Mouse (Mus musculus): ENCODE results near the gene Spata19. TPM values are rescaled to one million over a fixed set of nuclear protein-coding genes. Genes with fewer than 3 reads are reported as not detected.
A peak's percentile ranks its signal among the peaks of the same experiment; 100 is the strongest.

Spata19 gene
- total RNA-seq, 2 experiments from 2014 or later: 1.2 to 1.4 TPM

DNA sequence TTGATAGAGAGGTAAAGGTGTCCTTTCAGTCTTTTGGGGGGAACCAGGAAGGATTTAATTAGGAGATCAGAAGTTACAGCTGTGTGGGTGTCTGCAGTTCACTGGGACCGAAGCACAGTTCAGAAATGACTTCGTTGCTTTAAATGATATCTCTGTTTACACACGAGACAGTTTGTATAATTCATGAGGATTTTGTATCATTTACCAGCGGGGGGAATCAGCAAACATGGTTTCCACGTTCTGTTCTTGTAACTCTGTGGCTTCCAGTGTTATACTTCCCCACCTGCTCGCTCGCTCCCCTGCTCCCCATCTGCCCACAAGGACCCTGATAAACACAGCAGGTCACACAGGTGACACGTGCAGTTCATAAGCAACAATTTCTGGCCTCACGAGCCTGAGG, 39.3 kb downstream of the Spata19 start:
- DNase-seq (ENCODE audit: extremely low spot score in 1 of 2, low spot score in 2 of 2): no peak
- no peak overlapping the region for H3K27ac ChIP-seq
- H3K4me3 ChIP-seq: no peak overlapping the region
- intact Hi-C loops (cut with DNase I): loop anchor here (5.0 to 10.0 kb wide), 3 partner anchors 76 to 359 kb away; partner anchors contain the start of gene Opcml
- TF ChIP-seq CTCF (IDR thresholded peaks at IDR 0.05): no peak

DNA sequence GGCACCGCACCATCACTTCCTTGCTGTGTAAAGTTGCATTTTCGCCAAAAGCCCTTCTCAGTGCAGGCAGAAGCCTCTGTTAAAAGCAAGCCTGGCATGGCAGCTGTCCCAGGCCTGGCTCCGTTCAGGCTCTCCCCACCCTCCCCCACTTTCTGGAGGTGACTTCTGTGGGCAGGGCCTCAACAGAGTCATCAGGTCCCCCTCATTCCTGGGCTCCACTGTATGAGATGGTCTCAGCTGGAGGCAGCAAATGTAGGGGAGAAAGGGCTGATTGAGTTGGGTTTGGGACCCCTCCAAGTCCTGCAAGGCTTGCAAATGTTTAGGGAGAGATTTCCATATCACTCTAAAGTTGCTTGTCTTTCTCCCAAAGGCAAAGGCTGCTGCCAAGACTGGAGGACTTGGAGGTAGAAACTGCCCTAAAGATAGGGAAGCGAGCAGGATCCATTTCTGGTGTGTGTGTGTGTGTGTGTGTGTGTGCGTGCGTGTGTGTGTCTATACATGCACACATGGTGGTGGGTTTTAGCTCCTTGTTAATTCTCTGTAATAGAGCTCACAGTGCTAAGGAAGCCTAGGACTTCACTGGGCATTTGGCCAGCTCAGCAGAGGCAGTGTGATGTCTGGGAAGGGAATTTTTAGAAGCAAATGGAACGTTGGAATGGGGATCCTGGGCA, 40.9 kb downstream of the Spata19 start:
- intact Hi-C loops (cut with DNase I): loop anchor here (5.0 to 10.0 kb wide), 3 partner anchors 75 to 357 kb away; partner anchors contain the start of gene Opcml
- no peak overlapping the region for H3K4me3 ChIP-seq
- TF ChIP-seq CTCF (IDR thresholded peaks at IDR 0.05): no peak
- H3K27ac ChIP-seq: peak overlapping the region; percentile 58
- peak in 1 of 2 experiments; percentile 57 for DNase-seq (ENCODE audit: extremely low spot score in 1 of 2, low spot score in 2 of 2)

DNA sequence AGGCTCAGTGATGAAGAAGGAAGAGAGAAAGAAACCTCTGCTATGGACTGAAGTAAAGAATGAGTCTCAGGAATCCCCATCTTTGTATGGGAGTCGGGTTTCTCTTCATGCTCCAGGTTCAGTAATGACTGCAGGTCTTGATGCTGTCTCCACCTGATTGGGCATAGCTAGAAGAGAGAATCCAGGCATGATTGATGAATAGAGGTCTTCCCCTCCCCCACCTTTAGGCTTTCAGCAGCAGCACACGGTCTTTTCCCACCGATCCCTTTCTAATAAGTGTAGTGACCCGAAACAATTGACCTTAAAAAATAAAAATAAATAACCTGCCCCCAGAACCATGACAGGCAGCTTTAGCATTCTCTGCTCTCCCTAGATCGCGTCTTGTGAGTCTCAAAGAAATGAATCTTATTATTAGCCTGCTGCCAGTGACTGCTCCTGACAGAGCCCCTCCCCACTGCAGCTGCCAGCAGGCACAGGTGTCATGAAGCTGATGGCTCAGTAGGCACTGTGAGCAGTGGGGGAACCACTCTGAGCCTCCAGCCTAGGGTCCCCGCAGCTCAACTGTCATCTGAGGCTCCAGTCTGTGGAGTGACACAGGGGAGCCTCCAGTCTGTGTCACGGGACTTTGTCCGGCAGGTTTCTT, 53.3 kb downstream of the Spata19 start:
- no peak overlapping the region for H3K27ac ChIP-seq
- intact Hi-C loops (cut with DNase I): loop anchor here (5.0 kb wide), 1 partner anchor 242 kb away; no protein-coding TSS in a partner anchor
- DNase-seq (ENCODE audit: extremely low spot score in 1 of 2, low spot score in 2 of 2): no peak
- no peak for TF ChIP-seq CTCF (IDR thresholded peaks at IDR 0.05)
- no peak overlapping the region for H3K4me3 ChIP-seq

Other genes starting within 250 kb of the Spata19 start
- gene Jam3, start 241.4 kb upstream of the Spata19 start, total RNA-seq (2021): 10 to 100 TPM; 32.6 TPM
- gene Igsf9b, start 97.6 kb upstream of the Spata19 start, total RNA-seq (2021): 10 to 100 TPM; 74.8 to 89.1 TPM

All from left cerebral cortex, adult 2 months (tissue).